Mouse (Mus musculus) thymus, postnatal 36 days (tissue): Measurements from ENCODE around the gene Zfp91.

Experiments used
- DNase-seq, 2 experiments: peaks; one replicate each; pipeline ENCODE4 v3.0.0; 2022; ENCODE audit warnings: mixed read lengths in 2 of 2

Zfp91 gene

GRCm38 (mm10) chr19:12795511-12796327, at the start of gene Zfp91, which contains the start of gene Lpxn:
Zfp91 (minus strand) TSS chr19:12796126.
Lpxn (plus strand) TSS chr19:12796193.
- peak; percentile 93 to 97 for DNase-seq

GRCm38 (mm10) chr19:12838507-12838906, 42.6 kb upstream of the Zfp91 start:
- no peak for DNase-seq

GRCm38 (mm10) chr19:12833625-12834024, 37.7 kb upstream of the Zfp91 start:
- DNase-seq, result no peak

GRCm38 (mm10) chr19:12831559-12831958, 35.6 kb upstream of the Zfp91 start:
- DNase-seq, result no peak

- no peak for DNase-seq
Observed at GRCm38 (mm10) chr19:12830823-12831430, 35.0 kb upstream of the Zfp91 start.

GRCm38 (mm10) chr19:12824549-12824948, 28.6 kb upstream of the Zfp91 start:
- DNase-seq, result peak; percentile 34 to 39

- no peak for DNase-seq
Observed at GRCm38 (mm10) chr19:12820383-12820782, 24.5 kb upstream of the Zfp91 start.

- DNase-seq, result no peak
Observed at GRCm38 (mm10) chr19:12818507-12818906, 22.6 kb upstream of the Zfp91 start.

GRCm38 (mm10) chr19:12813883-12814282, 18.0 kb upstream of the Zfp91 start:
- DNase-seq, result no peak

GRCm38 (mm10) chr19:12812644-12813364, 16.9 kb upstream of the Zfp91 start:
- DNase-seq, result no peak

- DNase-seq, result no peak
Observed at GRCm38 (mm10) chr19:12806214-12806613, 10.3 kb upstream of the Zfp91 start.

GRCm38 (mm10) chr19:12805730-12806129, 9.8 kb upstream of the Zfp91 start:
- DNase-seq, result no peak

- no peak for DNase-seq
Observed at GRCm38 (mm10) chr19:12804237-12804636, 8.3 kb upstream of the Zfp91 start.

- DNase-seq, result no peak
Observed at GRCm38 (mm10) chr19:12802830-12803229, 6.9 kb upstream of the Zfp91 start.

- DNase-seq, result no peak
Observed at GRCm38 (mm10) chr19:12801046-12801445, 5.1 kb upstream of the Zfp91 start.

GRCm38 (mm10) chr19:12800621-12801020, 4.7 kb upstream of the Zfp91 start:
- DNase-seq, result no peak

- DNase-seq, result no peak
Observed at GRCm38 (mm10) chr19:12799081-12799480, 3.2 kb upstream of the Zfp91 start.

GRCm38 (mm10) chr19:12798404-12798803, 2.5 kb upstream of the Zfp91 start:
- peak; percentile 37 to 52 for DNase-seq

GRCm38 (mm10) chr19:12797071-12797470, 1.1 kb upstream of the Zfp91 start:
- DNase-seq, result no peak

- DNase-seq, result peak; percentile 72 to 77
Observed at GRCm38 (mm10) chr19:12796328-12796931, 504 bp upstream of the Zfp91 start.

GRCm38 (mm10) chr19:12795110-12795509, 816 bp downstream of the Zfp91 start:
- no peak for DNase-seq

- peak; percentile 95 for DNase-seq
Observed at GRCm38 (mm10) chr19:12794056-12795044, 1.6 kb downstream of the Zfp91 start.
